Mouse (Mus musculus): ENCODE results near the gene Ncor2.

Gene Ncor2

DNA sequence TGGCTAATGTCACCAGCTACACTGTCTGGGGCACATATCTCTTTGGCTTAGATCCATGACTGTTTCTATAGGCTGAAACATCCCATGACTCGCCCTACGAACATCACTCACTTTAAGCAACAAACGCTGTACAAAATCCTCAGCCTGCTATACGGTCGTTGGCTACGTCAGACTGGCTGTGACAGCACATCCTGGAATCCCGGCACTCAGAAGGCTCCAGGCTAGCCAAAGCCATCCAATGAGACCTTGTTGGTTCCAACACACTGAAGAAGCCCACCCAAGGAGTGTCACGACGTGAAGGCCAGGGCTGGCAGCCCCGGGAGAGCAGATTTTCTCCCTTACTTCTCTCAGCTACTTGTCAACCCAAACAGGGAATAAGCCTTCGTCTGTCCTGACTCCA is 82.7 kb downstream of the Ncor2 start:
- no peak for DNase-seq (ENCODE audit: low read depth)

- DNase-seq (ENCODE audit: low read depth): no peak
Observed at GRCm38 (mm10) chr5:125095525-125096175, 83.4 kb downstream of the Ncor2 start.

DNA sequence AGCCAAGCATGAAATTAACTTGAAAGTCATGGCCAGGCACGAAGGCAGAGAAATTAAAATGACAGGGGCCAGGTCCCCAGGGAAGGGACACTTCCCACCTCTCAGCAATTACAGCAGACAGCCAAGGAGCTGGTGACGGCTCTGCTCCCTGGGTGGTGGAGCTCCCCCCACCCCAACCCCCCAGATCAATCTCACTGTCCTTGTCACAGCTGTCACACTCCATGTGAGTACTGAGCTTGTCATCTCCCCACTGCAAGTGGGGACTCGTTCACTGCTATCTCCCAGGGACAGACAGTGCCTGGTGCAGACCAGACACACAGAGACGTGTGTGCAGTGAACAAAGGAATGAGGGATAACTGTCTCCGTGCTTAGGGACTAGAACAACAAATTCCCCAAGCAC is 85.2 kb downstream of the Ncor2 start:
- DNase-seq (ENCODE audit: low read depth): no peak

DNA sequence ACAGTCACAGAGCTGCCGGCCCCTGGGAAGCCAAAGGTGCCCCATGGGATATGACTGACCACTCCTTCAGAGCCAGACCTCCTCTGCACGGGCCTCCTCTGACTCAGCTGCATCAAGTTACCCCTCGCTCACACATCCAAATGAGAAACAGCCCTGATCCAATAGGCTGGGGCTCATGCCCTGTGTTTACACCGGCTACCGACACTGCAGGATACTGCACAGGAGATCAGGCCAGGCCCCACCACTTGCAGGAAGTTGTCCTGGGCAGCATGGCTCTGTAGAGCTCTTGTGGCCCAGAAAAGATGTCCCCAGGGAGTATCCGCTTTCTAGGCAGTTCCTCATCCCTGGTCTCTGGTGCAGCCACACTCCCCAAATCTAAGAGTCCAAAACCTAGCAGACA is 90.9 kb downstream of the Ncor2 start:
- DNase-seq (ENCODE audit: low read depth): no peak

- no peak for DNase-seq (ENCODE audit: low read depth)
Observed at GRCm38 (mm10) chr5:125085097-125085617, 93.9 kb downstream of the Ncor2 start.

DNA sequence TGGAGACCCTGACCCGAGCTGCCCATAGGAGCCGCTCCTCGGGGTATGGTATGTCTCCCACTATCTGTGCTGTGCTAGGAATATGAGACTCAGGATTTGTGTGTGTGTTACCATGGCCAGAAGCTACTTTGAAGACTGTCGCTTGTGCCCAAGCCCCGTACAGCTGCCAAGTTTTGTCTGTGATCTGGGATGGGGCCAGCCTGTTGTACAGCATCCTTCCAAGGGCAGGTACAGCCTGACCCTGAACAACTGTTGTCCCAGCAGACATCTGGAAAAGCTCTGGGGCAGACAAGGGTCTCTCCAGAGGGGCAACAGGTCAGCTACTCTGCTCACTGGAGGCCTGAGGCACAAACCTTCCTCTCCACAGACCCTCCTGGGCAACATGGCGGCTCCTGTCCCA is 95.3 kb downstream of the Ncor2 start:
- DNase-seq (ENCODE audit: low read depth): no peak

GRCm38 (mm10) chr5:125081318-125082101 is 97.5 kb downstream of the Ncor2 start:
- no peak for DNase-seq (ENCODE audit: low read depth)

GRCm38 (mm10) chr5:125080787-125081317 is 98.2 kb downstream of the Ncor2 start:
- no peak for DNase-seq (ENCODE audit: low read depth)

GRCm38 (mm10) chr5:125080352-125080751 is 98.7 kb downstream of the Ncor2 start:
- DNase-seq (ENCODE audit: low read depth): no peak

- DNase-seq (ENCODE audit: low read depth): no peak
Observed at GRCm38 (mm10) chr5:125078220-125078619, 100.8 kb downstream of the Ncor2 start.

DNA sequence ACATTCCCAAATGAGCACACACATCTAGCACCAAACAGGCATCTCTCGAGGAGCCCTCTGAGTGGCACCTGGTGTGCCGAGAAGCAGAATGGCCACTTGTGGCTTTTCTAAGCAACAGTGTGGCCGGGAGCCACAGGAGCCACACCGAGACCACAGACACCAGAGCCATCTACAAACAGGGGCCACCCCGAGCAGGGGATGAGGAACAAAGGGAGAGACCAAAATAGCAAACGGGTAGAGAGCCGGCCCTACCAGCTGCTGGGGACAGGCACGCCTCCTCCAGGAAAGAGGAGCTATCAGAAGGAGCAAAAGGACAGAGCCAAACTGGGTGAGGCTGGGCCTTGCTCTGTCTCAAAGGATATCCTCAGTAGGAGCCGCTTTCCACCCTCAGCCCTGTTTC is 102.8 kb downstream of the Ncor2 start:
- no peak for DNase-seq (ENCODE audit: low read depth)

DNA sequence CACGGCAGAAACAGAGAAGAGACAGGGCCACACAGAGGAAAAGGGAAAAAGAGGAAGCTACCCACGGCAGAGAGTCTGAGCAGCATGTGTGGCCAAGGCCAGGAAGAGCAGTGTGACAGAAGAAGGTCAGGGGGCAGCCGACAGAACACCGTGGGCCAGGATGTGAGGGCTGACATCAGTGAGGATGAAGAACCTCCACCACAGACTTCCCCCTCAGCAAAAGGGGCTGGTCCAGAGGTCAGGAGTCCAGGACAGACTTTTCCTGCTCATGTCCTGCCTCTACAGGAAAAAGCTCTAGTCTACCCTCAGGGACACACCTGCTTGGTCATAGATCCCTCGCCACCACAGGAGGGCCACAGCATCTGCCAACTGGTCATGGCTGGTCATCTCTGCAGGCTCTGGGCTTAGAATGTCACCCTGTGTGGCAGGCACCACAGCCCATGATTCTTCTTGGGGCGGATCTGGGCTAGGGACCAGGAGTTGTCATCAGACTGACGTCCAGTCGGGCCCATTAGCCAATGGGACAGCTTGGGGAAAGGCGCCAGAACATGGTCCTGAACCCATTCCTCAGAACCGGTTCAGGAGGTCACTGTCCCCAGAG is 104.3 kb downstream of the Ncor2 start:
- DNase-seq (ENCODE audit: low read depth): no peak

- no peak for DNase-seq (ENCODE audit: low read depth)
Observed at GRCm38 (mm10) chr5:125073896-125074295, 105.1 kb downstream of the Ncor2 start.

GRCm38 (mm10) chr5:125073335-125073734 is 105.7 kb downstream of the Ncor2 start:
- DNase-seq (ENCODE audit: low read depth): no peak

GRCm38 (mm10) chr5:125072425-125072824 is 106.6 kb downstream of the Ncor2 start:
- no peak for DNase-seq (ENCODE audit: low read depth)

GRCm38 (mm10) chr5:125071919-125072318 is 107.1 kb downstream of the Ncor2 start:
- DNase-seq (ENCODE audit: low read depth): no peak

DNA sequence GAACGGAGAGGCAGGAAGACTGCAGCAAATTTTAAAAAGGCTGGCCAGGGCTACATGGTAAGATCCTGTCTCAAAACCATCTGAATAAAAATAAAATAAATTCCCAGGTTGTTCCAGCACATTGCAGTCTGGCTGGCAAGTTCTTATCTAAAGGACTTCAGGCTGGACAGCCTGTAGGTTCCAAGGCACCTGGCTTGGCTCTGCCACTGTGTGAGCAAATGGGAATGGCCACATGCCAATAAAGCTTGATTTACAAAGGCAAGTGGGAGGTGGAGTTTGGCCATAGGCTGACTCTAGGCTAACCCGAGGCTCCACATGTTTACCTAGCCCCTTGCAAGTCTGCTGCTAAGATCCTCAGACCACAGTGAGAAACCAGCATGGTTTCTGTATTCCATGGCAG is 108.6 kb downstream of the Ncor2 start:
- no peak for DNase-seq (ENCODE audit: low read depth)

GRCm38 (mm10) chr5:125069916-125070315 is 109.1 kb downstream of the Ncor2 start:
- no peak for DNase-seq (ENCODE audit: low read depth)

- DNase-seq (ENCODE audit: low read depth): no peak
Observed at GRCm38 (mm10) chr5:125069426-125069825, 109.6 kb downstream of the Ncor2 start.

DNA sequence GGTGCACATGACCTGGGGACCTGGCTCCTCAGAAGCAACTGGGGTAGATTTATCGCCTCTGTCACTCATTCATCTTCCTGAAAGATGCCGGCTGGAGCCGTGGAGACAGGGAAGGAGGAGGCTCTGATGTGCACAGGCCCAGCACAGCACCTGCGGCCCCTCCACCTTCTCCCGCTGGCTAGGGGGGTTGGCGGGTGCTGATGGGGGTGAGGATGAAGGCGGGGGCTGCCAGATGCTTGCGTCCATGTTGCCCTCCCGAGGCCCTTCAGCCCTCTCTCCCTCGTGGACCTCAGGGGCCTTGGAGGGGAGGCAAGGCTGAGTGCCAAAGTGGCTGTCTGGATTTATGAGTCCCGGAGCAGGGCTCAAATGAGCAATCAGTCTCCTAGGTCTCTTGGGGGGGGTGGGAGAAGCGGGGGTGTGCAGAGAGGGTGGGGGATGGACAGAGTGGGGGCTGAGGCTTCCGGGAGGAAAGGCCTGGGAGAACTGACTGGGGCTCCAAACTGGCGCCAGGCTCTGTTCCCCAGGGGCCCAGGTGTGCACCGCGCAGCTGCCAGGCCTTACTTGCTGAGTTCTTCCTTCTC is 110.6 kb downstream of the Ncor2 start:
- DNase-seq (ENCODE audit: low read depth): no peak

GRCm38 (mm10) chr5:125067673-125068072 is 111.3 kb downstream of the Ncor2 start:
- DNase-seq (ENCODE audit: low read depth): no peak
